Mouse (Mus musculus) ES-E14 (cell line): ENCODE measurements around the gene Igf2bp3. TPM values are rescaled to one million over a fixed set of nuclear protein-coding genes. Genes with fewer than 3 reads are reported as not detected.
"Not testable (repeated sequence)": the region's sequence is repeated elsewhere in the genome, so short reads cannot be mapped to it uniquely, and the experiment has no call there.

ENCODE experiments used
- DNase-seq: peaks from one replicate; pipeline ENCODE4 v3.0.0-alpha.2; 2013; ENCODE audit warnings: low read depth, low spot score
- H3K27ac ChIP-seq: 2 replicates; pipeline ENCODE4 v1.5.1; 2012; ENCODE audit warnings: low read depth, mild to moderate bottlenecking, low read length, moderate library complexity, mixed read lengths; ENCODE audit not compliant: poor library complexity, insufficient read depth, severe bottlenecking
- H3K36me3 ChIP-seq: 2 replicates; pipeline ENCODE4 v1.6.1; 2012; ENCODE audit warnings: mild to moderate bottlenecking, low read length, moderate library complexity, mixed read lengths; ENCODE audit not compliant: control insufficient read depth, poor library complexity, insufficient read depth, severe bottlenecking
- H3K4me1 ChIP-seq, 2 experiments: fragments of 150-350 bp in 1 of 2; sonication (generic) in 1 of 2; 2 replicates each; pipeline ENCODE4 v1.6.1; 2012; ENCODE audit warnings: low read length in 2 of 2, mild to moderate bottlenecking in 1 of 2, mixed read lengths in 1 of 2; ENCODE audit not compliant: control insufficient read depth in 2 of 2, insufficient read depth in 2 of 2, poor library complexity in 1 of 2
- H3K4me3 ChIP-seq, 2 experiments: fragments of 150-350 bp in 1 of 2; sonication (generic) in 1 of 2; 2 replicates each; pipeline ENCODE4 v1.5.1; 2012; ENCODE audit warnings: low read length in 2 of 2, low read depth in 1 of 2, mild to moderate bottlenecking in 1 of 2, mixed read lengths in 1 of 2; ENCODE audit not compliant: insufficient read depth in 1 of 2, poor library complexity in 1 of 2, severe bottlenecking in 1 of 2
- H3K9ac ChIP-seq: 2 replicates; pipeline ENCODE4 v1.6.1; 2012; ENCODE audit warnings: low read depth, mild to moderate bottlenecking, low read length, mixed read lengths; ENCODE audit not compliant: poor library complexity, insufficient read depth, severe bottlenecking
- H3K9me3 ChIP-seq: fragments of 150-350 bp; sonication (generic); 2 replicates; pipeline ENCODE4 v1.6.1; 2012; ENCODE audit warnings: low read depth, mild to moderate bottlenecking, low read length; ENCODE audit not compliant: control insufficient read depth, insufficient read depth
- CHD2 ChIP-seq: IDR thresholded peaks from 2 replicates; pipeline ENCODE4 v1.6.1; 2014; ENCODE audit warnings: mild to moderate bottlenecking, low read depth, low read length, inconsistent platforms
- HCFC1 ChIP-seq: IDR thresholded peaks from 2 replicates; pipeline ENCODE4 v1.6.1; 2012; ENCODE audit warnings: low read length, inconsistent platforms, borderline replicate concordance; ENCODE audit not compliant: insufficient read depth
- MAFK ChIP-seq: IDR thresholded peaks from 2 replicates; pipeline ENCODE4 v1.6.1; 2014; ENCODE audit warnings: mild to moderate bottlenecking, low read depth, low read length, inconsistent platforms; ENCODE audit not compliant: insufficient read depth
- ZC3H11A ChIP-seq: IDR thresholded peaks from 2 replicates; pipeline ENCODE4 v1.6.1; 2012; ENCODE audit warnings: low read depth, mild to moderate bottlenecking, inconsistent platforms, low read length, borderline replicate concordance
- ZNF384 ChIP-seq: IDR thresholded peaks from 2 replicates; pipeline ENCODE4 v1.6.1; 2012; ENCODE audit warnings: low read depth, low read length, inconsistent platforms
- in situ Hi-C, 2 experiments: fragments of 600-800 bp; cut with MboI; formaldehyde crosslinking; loops; one replicate each; pipeline ENCODE4 v1.15.1; 2025; ENCODE audit warnings: low sequenced_read_pairs in 2 of 2, inconsistent platforms in 1 of 2; ENCODE audit not compliant: unreplicated experiment in 2 of 2
- total RNA-seq: library from RNA; depleted of rRNA; stranded (reverse); fragments of 300-350 nt; gene quantifications from 2 replicates; pipeline ENCODE4 v1.2.3, GENCODE M21; 2012; rRNA removed

The Igf2bp3 gene
- total RNA-seq, result 20.0 and 32.8 TPM in 2 replicates

- Histone ChIP-seq H3K9ac (peak within 1 kb of the TSS; percentile 91), H3K36me3 (no peaks in the 10 kb centered on the region), H3K27ac (peak within 1 kb of the TSS; percentile 99), H3K4me3 (peak within 1 kb of the TSS; percentile 89 to 90), H3K4me1 (peaks cover 7 to 16% of the 10 kb centered on the region in 2 experiments), H3K9me3 (no peaks in the 10 kb centered on the region)
- in situ Hi-C loops, result no loop called here
- TF ChIP-seq ZC3H11A (no peak), ZNF384 (peak; percentile 98), HCFC1 (no peak), MAFK (no peak)
- DNase-seq, result peak; percentile 84
Observed at GRCm38 (mm10) chr6:49214928-49215747, at the start of gene Igf2bp3. Igf2bp3 (minus strand) TSS chr6:49214957.

GRCm38 (mm10) chr6:49264446-49264845 is 49.7 kb upstream of the Igf2bp3 start:
- not testable (repeated sequence) for H3K27ac ChIP-seq, H3K9ac ChIP-seq

GRCm38 (mm10) chr6:49263847-49264243 is 49.1 kb upstream of the Igf2bp3 start, which contains the start of gene Tra2a:
Tra2a (minus strand) TSS chr6:49264033.
- H3K9ac ChIP-seq, result peak within 1 kb of the TSS; percentile 95
- peaks cover 0 to 18% of the 10 kb centered on the region in 2 experiments; a peak in 3 of 4 replicates for H3K4me1 ChIP-seq
- peaks cover 3% of the 10 kb centered on the region; the same call in 1 of the 2 replicates for H3K36me3 ChIP-seq
- H3K4me3 ChIP-seq, result peak within 1 kb of the TSS; percentile 83 to 99
- DNase-seq, result peak; percentile 93
- TF ChIP-seq ZNF384 (no peak), MAFK (no peak), HCFC1 (peak; percentile 72; the same call in 1 of the 2 replicates), CHD2 (no peak), ZC3H11A (no peak)
- H3K27ac ChIP-seq, result peak within 1 kb of the TSS; percentile 86
- in situ Hi-C loops, result no loop called here
- H3K9me3 ChIP-seq, result no peaks in the 10 kb centered on the region

More at GRCm38 (mm10) chr6:49264446-49264845, 49.7 kb upstream of the Igf2bp3 start:
- H3K9me3 ChIP-seq, H3K36me3 ChIP-seq, in situ Hi-C loops, H3K4me3 ChIP-seq, DNase-seq: not testable (repeated sequence)
- H3K4me1 ChIP-seq, result peaks cover 0 to 13% of the 10 kb centered on the region in 2 experiments; a peak in 3 of 4 replicates

GRCm38 (mm10) chr6:49263081-49263846 is 48.5 kb upstream of the Igf2bp3 start:
- Histone ChIP-seq H3K4me1 (peaks cover 2 to 18% of the 10 kb centered on the region in 2 experiments), H3K9ac (peak overlapping the region; percentile 95), H3K4me3 (peak overlapping the region; percentile 83 to 99), H3K9me3 (no peaks in the 10 kb centered on the region), H3K36me3 (peaks cover 4% of the 10 kb centered on the region; the same call in 1 of the 2 replicates), H3K27ac (peak overlapping the region; percentile 86)
- no peak for DNase-seq
- in situ Hi-C loops, result no loop called here
- TF ChIP-seq MAFK, result no peak
